Mouse (Mus musculus): ENCODE results near the gene Mcrip1. TPM values are rescaled to one million over a fixed set of nuclear protein-coding genes. Genes with fewer than 3 reads are reported as not detected.

The Mcrip1 gene
- polyA plus RNA-seq, 1 experiment from 2014 or later = 252 TPM

DNA sequence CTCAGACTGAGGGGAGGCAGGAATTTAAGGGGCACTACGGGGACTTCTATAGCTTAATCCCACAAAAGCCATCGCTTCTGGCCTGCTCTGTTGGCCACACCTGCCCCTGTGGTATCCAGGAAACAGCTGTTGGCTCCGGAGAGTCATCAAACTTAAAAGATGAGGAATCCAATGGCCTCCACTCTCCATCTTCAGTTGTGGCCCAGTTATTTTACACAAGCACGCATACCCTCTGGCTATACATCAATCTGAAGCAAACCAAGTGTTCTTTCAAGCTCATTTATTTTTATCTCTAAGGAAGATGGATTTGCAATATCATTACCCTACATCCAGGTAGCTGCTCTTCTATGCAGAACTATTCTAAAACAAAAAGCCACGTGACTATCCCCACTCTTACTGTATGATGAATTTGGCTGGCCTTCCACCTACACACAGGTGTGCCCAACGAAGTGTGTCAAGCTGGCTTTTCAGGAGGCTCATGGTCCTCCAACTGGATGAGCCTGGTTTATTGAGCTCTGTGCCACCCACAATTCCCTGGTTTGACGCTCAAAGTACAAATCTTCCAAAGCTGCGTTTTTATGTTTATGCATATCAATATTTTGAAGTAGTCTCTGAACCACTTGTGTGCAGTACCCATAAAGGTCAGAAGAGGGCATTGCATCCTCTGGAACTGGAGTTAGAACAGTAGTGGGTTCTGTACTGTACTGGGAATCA lies 32.9 kb upstream of the Mcrip1 start:
- Histone ChIP-seq H3K4me2 (ENCODE audit: low read depth, severe bottlenecking) (peak overlapping the region; percentile 96), H3K4me3 (ENCODE audit: low read depth, low read length) (peak overlapping the region; percentile 85), H3K4me1 (ENCODE audit: control insufficient read depth, insufficient read depth, low read length) (peaks cover 12% of the 10 kb centered on the region), H3K9me3 (ENCODE audit: control insufficient read depth, low read length) (peaks cover 2% of the 10 kb centered on the region; the same call in 1 of the 2 replicates), H3K36me3 (ENCODE audit: control insufficient read depth, insufficient read depth, low read length) (peaks cover 31% of the 10 kb centered on the region), H3K9ac (ENCODE audit: low read length) (peak overlapping the region; percentile 96), H3K27me3 (ENCODE audit: control insufficient read depth, insufficient read depth, low read length) (no peaks in the 10 kb centered on the region), H3K27ac (replicated peaks; ENCODE audit: low read depth, low read length) (peak overlapping the region; percentile 78)
- WGBS = 81% methylated on average over 8 of the region's 8 CpGs
- ATAC-seq (ENCODE audit: insufficient number of reproducible peaks, low FRiP score, low TSS enrichment, low read depth) (no peak), DNase-seq (ENCODE audit: low spot score) (no peak)

DNA sequence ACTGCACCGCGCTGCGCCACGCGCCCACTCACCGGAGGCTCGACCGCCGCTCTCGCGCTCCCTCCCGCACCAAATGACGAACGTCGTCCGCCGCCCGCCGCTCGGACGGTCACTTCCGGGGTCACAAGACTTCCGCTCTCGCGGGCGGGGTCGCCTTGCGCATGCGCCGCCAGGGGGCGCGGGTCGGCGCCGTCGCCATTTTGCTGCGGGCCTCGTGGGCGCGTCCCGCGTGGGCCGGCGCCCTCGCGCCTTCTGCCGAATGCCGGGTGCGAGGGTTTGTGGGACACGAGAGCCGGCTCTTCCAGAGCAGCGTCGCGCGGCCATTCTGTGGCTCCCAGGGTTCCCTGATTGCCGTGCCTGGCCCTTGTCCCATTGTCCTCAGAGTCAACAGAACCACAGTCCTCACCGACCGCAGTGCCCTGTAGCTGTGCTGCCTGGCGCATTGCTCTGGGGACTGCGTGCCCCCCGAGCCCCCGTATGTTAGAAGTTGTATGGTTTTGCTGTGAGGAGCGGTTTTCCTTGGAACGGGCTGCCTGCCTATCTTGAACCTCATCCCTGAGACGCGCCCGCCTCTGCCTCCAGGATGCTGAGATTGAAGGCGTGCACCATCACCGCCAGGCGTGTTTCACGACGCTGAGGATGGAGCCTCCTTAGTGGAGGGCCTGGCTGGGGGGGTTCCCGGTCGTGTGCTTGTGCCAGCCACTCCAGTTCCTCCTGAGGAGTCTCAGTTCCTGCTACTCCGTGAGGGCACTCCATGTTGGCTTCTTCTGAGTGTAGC lies 32.2 kb upstream of the Mcrip1 start, which contains the start of gene Arhgdia:
Gene Arhgdia, minus strand, starts transcription at position 135 of the 778 bp plus-strand sequence.
- no peak; the same call in 1 of the 2 replicates for ATAC-seq (ENCODE audit: insufficient number of reproducible peaks, low FRiP score, low TSS enrichment, low read depth)
- peak within 1 kb of the TSS; percentile 85 for H3K4me3 ChIP-seq (ENCODE audit: low read depth, low read length)
- peak within 1 kb of the TSS; percentile 96 for H3K9ac ChIP-seq (ENCODE audit: low read length)
- H3K36me3 ChIP-seq (ENCODE audit: control insufficient read depth, insufficient read depth, low read length) = peaks cover 32% of the 10 kb centered on the region
- no peaks in the 10 kb centered on the region for H3K27me3 ChIP-seq (ENCODE audit: control insufficient read depth, insufficient read depth, low read length)
- WGBS = 5% methylated on average over 73 of the region's 75 CpGs
- H3K27ac ChIP-seq (replicated peaks; ENCODE audit: low read depth, low read length) = peak within 1 kb of the TSS; percentile 78
- peaks cover 12% of the 10 kb centered on the region for H3K4me1 ChIP-seq (ENCODE audit: control insufficient read depth, insufficient read depth, low read length)
- peaks cover 2% of the 10 kb centered on the region; the same call in 1 of the 2 replicates for H3K9me3 ChIP-seq (ENCODE audit: control insufficient read depth, low read length)
- DNase-seq (ENCODE audit: low spot score) = peak; percentile 90
- H3K4me2 ChIP-seq (ENCODE audit: low read depth, severe bottlenecking) = peak within 1 kb of the TSS; percentile 96

- H3K4me2 ChIP-seq (ENCODE audit: low read depth, severe bottlenecking) = peak overlapping the region; percentile 96
- peak overlapping the region; percentile 96 for H3K9ac ChIP-seq (ENCODE audit: low read length)
- WGBS = under 1% methylated on average over 43 of the region's 44 CpGs
- H3K4me1 ChIP-seq (ENCODE audit: control insufficient read depth, insufficient read depth, low read length) = peaks cover 12% of the 10 kb centered on the region
- peak overlapping the region; percentile 78 for H3K27ac ChIP-seq (replicated peaks; ENCODE audit: low read depth, low read length)
- H3K36me3 ChIP-seq (ENCODE audit: control insufficient read depth, insufficient read depth, low read length) = peaks cover 30% of the 10 kb centered on the region
- H3K4me3 ChIP-seq (ENCODE audit: low read depth, low read length) = peak overlapping the region; percentile 85
- peaks cover 2% of the 10 kb centered on the region; the same call in 1 of the 2 replicates for H3K9me3 ChIP-seq (ENCODE audit: control insufficient read depth, low read length)
- DNase-seq (ENCODE audit: low spot score) = peak; percentile 50
- no peak; the same call in 1 of the 2 replicates for ATAC-seq (ENCODE audit: insufficient number of reproducible peaks, low FRiP score, low TSS enrichment, low read depth)
- H3K27me3 ChIP-seq (ENCODE audit: control insufficient read depth, insufficient read depth, low read length) = no peaks in the 10 kb centered on the region
Observed at GRCm38 (mm10) chr11:120580871-120581331, 31.4 kb upstream of the Mcrip1 start.

DNA sequence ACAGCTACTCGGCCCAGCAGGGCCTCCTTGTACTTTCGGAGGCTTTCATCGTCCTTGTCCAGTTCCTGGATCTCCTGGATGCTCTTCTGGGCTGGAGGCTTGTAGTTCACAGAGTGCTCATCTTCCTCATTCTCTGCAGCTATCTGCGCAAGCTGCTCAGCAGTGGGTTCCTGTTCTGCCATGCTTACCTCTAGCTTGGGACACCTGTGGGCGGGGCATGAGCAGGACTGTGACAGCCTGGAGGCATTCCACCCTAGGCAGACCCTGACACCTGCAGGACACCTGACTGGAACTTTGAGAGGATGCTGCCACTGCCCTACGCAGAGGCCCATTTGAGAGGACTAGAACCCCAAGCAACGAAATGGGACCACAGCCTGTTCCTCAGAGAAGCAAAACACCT lies 30.7 kb upstream of the Mcrip1 start:
- peaks cover 30% of the 10 kb centered on the region for H3K36me3 ChIP-seq (ENCODE audit: control insufficient read depth, insufficient read depth, low read length)
- H3K27ac ChIP-seq (replicated peaks; ENCODE audit: low read depth, low read length) = no peak overlapping the region
- H3K9ac ChIP-seq (ENCODE audit: low read length) = peak overlapping the region; percentile 96
- DNase-seq (ENCODE audit: low spot score) (no peak), ATAC-seq (ENCODE audit: insufficient number of reproducible peaks, low FRiP score, low TSS enrichment, low read depth) (no peak)
- WGBS = 67% methylated on average over 7 of the region's 7 CpGs
- H3K27me3 ChIP-seq (ENCODE audit: control insufficient read depth, insufficient read depth, low read length) = no peaks in the 10 kb centered on the region
- H3K4me3 ChIP-seq (ENCODE audit: low read depth, low read length) = peak overlapping the region; percentile 85
- H3K4me2 ChIP-seq (ENCODE audit: low read depth, severe bottlenecking) = peak overlapping the region; percentile 96
- H3K9me3 ChIP-seq (ENCODE audit: control insufficient read depth, low read length) = peaks cover 2% of the 10 kb centered on the region; the same call in 1 of the 2 replicates
- peaks cover 12% of the 10 kb centered on the region for H3K4me1 ChIP-seq (ENCODE audit: control insufficient read depth, insufficient read depth, low read length)

DNA sequence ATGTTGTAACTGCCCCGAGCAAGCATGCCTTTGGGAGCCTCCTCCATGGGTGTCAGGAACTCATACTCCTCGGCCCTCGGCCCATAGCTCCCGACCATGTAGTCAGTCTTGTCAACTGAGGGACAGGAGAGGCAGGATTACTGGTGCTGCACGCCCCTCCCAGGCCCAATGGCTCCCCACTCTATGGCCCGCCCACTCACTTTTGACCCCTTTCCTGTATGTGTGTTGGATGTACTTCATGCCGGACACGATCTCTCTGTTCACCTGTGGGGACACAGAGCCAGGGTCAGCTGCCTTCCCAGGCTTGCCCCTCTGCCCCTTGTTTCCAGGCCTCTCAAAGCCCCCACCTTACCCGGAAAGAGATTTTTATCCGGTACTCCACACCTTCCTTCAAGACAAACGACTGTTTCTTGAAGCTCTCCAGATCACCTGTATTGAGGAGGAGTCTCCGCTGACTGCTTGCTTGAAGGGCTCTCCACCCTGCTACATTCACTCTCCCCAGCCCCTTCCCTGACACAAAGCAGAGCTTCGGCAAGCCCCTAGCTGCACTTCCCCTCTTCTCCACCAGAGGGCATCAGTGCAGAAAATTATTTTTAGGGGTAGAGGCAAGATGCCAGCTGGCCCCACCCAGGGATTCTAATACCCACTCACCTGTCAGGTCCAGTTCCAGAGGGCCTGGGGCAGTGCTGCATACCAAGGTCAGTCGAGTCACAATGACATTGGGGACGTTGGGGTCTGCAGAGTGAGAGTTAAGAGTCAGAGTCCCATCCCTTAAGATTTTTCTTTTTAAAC lies 30.0 kb upstream of the Mcrip1 start:
- H3K36me3 ChIP-seq (ENCODE audit: control insufficient read depth, insufficient read depth, low read length) = peaks cover 30% of the 10 kb centered on the region
- 64% methylated on average over 15 of the region's 15 CpGs for WGBS
- peak overlapping the region; percentile 96 for H3K4me2 ChIP-seq (ENCODE audit: low read depth, severe bottlenecking)
- ATAC-seq (ENCODE audit: insufficient number of reproducible peaks, low FRiP score, low TSS enrichment, low read depth) = no peak; the same call in 1 of the 2 replicates
- H3K4me1 ChIP-seq (ENCODE audit: control insufficient read depth, insufficient read depth, low read length) = peaks cover 12% of the 10 kb centered on the region
- H3K4me3 ChIP-seq (ENCODE audit: low read depth, low read length) = peak overlapping the region; percentile 85
- peaks cover 2% of the 10 kb centered on the region; the same call in 1 of the 2 replicates for H3K9me3 ChIP-seq (ENCODE audit: control insufficient read depth, low read length)
- H3K9ac ChIP-seq (ENCODE audit: low read length) = peak overlapping the region; percentile 96; the same call in 1 of the 2 replicates
- H3K27me3 ChIP-seq (ENCODE audit: control insufficient read depth, insufficient read depth, low read length) = no peaks in the 10 kb centered on the region
- DNase-seq (ENCODE audit: low spot score) = peak; percentile 94
- H3K27ac ChIP-seq (replicated peaks; ENCODE audit: low read depth, low read length) = no peak overlapping the region

- H3K36me3 ChIP-seq (ENCODE audit: control insufficient read depth, insufficient read depth, low read length) = peaks cover 27% of the 10 kb centered on the region
- 0 out of 2 replicates have a peak overlapping the region, but pooled peaks have one; percentile 85 for H3K4me3 ChIP-seq (ENCODE audit: low read depth, low read length)
- WGBS = 71% methylated on average over 11 of the region's 11 CpGs
- H3K9me3 ChIP-seq (ENCODE audit: control insufficient read depth, low read length) = no peaks in the 10 kb centered on the region; the same call in 1 of the 2 replicates
- H3K27ac ChIP-seq (replicated peaks; ENCODE audit: low read depth, low read length) = no peak overlapping the region
- H3K4me1 ChIP-seq (ENCODE audit: control insufficient read depth, insufficient read depth, low read length) = peaks cover 12% of the 10 kb centered on the region
- H3K4me2 ChIP-seq (ENCODE audit: low read depth, severe bottlenecking) = 0 out of 2 replicates have a peak overlapping the region, but pooled peaks have one; percentile 96
- no peak for ATAC-seq (ENCODE audit: insufficient number of reproducible peaks, low FRiP score, low TSS enrichment, low read depth)
- DNase-seq (ENCODE audit: low spot score) = no peak
- no peak overlapping the region for H3K9ac ChIP-seq (ENCODE audit: low read length)
- H3K27me3 ChIP-seq (ENCODE audit: control insufficient read depth, insufficient read depth, low read length) = no peaks in the 10 kb centered on the region
Observed at GRCm38 (mm10) chr11:120578694-120579243, 29.2 kb upstream of the Mcrip1 start.

- DNase-seq (ENCODE audit: low spot score) = no peak
- Histone ChIP-seq H3K36me3 (ENCODE audit: control insufficient read depth, insufficient read depth, low read length) (peaks cover 26% of the 10 kb centered on the region), H3K4me1 (ENCODE audit: control insufficient read depth, insufficient read depth, low read length) (peaks cover 12% of the 10 kb centered on the region), H3K4me2 (ENCODE audit: low read depth, severe bottlenecking) (no peak overlapping the region), H3K9ac (ENCODE audit: low read length) (no peak overlapping the region), H3K27ac (replicated peaks; ENCODE audit: low read depth, low read length) (no peak overlapping the region), H3K4me3 (ENCODE audit: low read depth, low read length) (no peak overlapping the region), H3K9me3 (ENCODE audit: control insufficient read depth, low read length) (no peaks in the 10 kb centered on the region), H3K27me3 (ENCODE audit: control insufficient read depth, insufficient read depth, low read length) (no peaks in the 10 kb centered on the region)
- WGBS = 81% methylated on average over 10 of the region's 10 CpGs
- no peak for ATAC-seq (ENCODE audit: insufficient number of reproducible peaks, low FRiP score, low TSS enrichment, low read depth)
Observed at GRCm38 (mm10) chr11:120578024-120578693, 28.6 kb upstream of the Mcrip1 start.
